Mouse (Mus musculus): ENCODE measurements around the gene Kcnd1.

- TF ChIP-seq POLR2A (IDR thresholded peaks at IDR 0.05; ENCODE audit: insufficient read depth, low read depth, low read length), result no peak
- TF ChIP-seq CTCF (IDR thresholded peaks at IDR 0.05), result no peak
- TF ChIP-seq EP300 (IDR thresholded peaks at IDR 0.05; ENCODE audit: insufficient read depth, low read depth, low read length), result no peak
These were observed 18.7 kb downstream of the Kcnd1 start for GRCm38 (mm10) chrX:7840842-7841162.

Data from heart, adult 2 months (tissue).